Mouse (Mus musculus) central nervous system, embryonic 18 days (tissue): ENCODE results near the gene Vmn2r101. TPM values are rescaled to one million over a fixed set of nuclear protein-coding genes. Genes with fewer than 3 reads are reported as not detected.

Source experiments
- polyA plus RNA-seq: library from polyadenylated mRNA; depleted of rRNA; stranded (reverse); fragments of >200 nt; gene quantifications from 2 replicates; pipeline ENCODE4 v1.2.3, GENCODE M21; 2012; rRNA removed

Gene Vmn2r101
- polyA plus RNA-seq: not detected in 2 replicates

GRCm38 (mm10) chr17:19576927-19577326 lies at the start of gene Vmn2r101:
TSS of gene Vmn2r101 (plus strand) at chr17:19577227.

GRCm38 (mm10) chr17:19660028-19660427 lies 83.0 kb downstream of the Vmn2r101 start, which contains the start of gene Vmn2r102:
TSS of gene Vmn2r102 (plus strand) at chr17:19660328.

Other genes starting within 250 kb of the Vmn2r101 start
- gene Vmn2r99, start 215.3 kb upstream of the Vmn2r101 start, polyA plus RNA-seq: not detected in 2 replicates
- not detected in 2 replicates for gene Vmn2r100, start 72.5 kb upstream of the Vmn2r101 start, polyA plus RNA-seq
- not detected in 2 replicates for gene Vmn2r102, start 83.1 kb downstream of the Vmn2r101 start, polyA plus RNA-seq
- gene Vmn2r103, start 196.1 kb downstream of the Vmn2r101 start, polyA plus RNA-seq: not detected in 2 replicates